Mouse (Mus musculus) megakaryocyte-erythroid progenitor cell, adult 5-6 weeks (primary cell): ENCODE data around the gene Dedd2. TPM values are rescaled to one million over a fixed set of nuclear protein-coding genes. Genes with fewer than 3 reads are reported as not detected.

Source experiments
- ATAC-seq: replicated peaks from 2 replicates; pipeline ENCODE4 v1.8.0; 2016; ENCODE audit warnings: mild to moderate bottlenecking, inconsistent platforms; ENCODE audit not compliant: severe bottlenecking, poor library complexity, low FRiP score, low TSS enrichment
- total RNA-seq, 2 experiments: library from RNA; stranded (forward) in 1 of 2; stranded (reverse) in 1 of 2; fragments of 200-1000, 215-1000 nt in 1 of 2; fragments of >200 nt in 1 of 2; fragmentation: Nextera tagmentation in 1 of 2; gene quantifications; 2 replicates each; pipeline ENCODE4 v1.2.3; 2014 to 2017

Gene Dedd2
- total RNA-seq, 2 experiments from 2014 or later = 15.2 to 16.0 TPM

- no peak for ATAC-seq
These were observed 27.1 kb upstream of the Dedd2 start for GRCm38 (mm10) chr7:25247498-25247897.

GRCm38 (mm10) chr7:25246759-25247137 lies 26.3 kb upstream of the Dedd2 start:
- ATAC-seq = no peak

GRCm38 (mm10) chr7:25246079-25246758 lies 25.8 kb upstream of the Dedd2 start:
- no peak for ATAC-seq

GRCm38 (mm10) chr7:25244562-25245369 lies 24.4 kb upstream of the Dedd2 start:
- no peak for ATAC-seq

GRCm38 (mm10) chr7:25243361-25243760 lies 22.9 kb upstream of the Dedd2 start:
- no peak for ATAC-seq

GRCm38 (mm10) chr7:25241062-25241461 lies 20.6 kb upstream of the Dedd2 start:
- ATAC-seq = no peak

GRCm38 (mm10) chr7:25240631-25241030 lies 20.2 kb upstream of the Dedd2 start:
- no peak for ATAC-seq

- peak; percentile 79 for ATAC-seq
These were observed 18.6 kb upstream of the Dedd2 start for GRCm38 (mm10) chr7:25238829-25239623.

GRCm38 (mm10) chr7:25238015-25238706 lies 17.7 kb upstream of the Dedd2 start:
- peak; percentile 79 for ATAC-seq

- ATAC-seq = peak; percentile 73
These were observed 17.0 kb upstream of the Dedd2 start, which contains the start of gene Gsk3a for GRCm38 (mm10) chr7:25237249-25238014. TSS of gene Gsk3a (minus strand) at chr7:25237851.

GRCm38 (mm10) chr7:25235526-25235925 lies 15.1 kb upstream of the Dedd2 start:
- no peak for ATAC-seq

- no peak for ATAC-seq
These were observed 12.6 kb upstream of the Dedd2 start for GRCm38 (mm10) chr7:25233061-25233460.

GRCm38 (mm10) chr7:25232101-25232648 lies 11.8 kb upstream of the Dedd2 start:
- ATAC-seq = no peak

- no peak for ATAC-seq
These were observed 10.4 kb upstream of the Dedd2 start for GRCm38 (mm10) chr7:25230690-25231285.

- no peak for ATAC-seq
These were observed 7.3 kb upstream of the Dedd2 start for GRCm38 (mm10) chr7:25227523-25228300.

GRCm38 (mm10) chr7:25222275-25222967 lies 2.0 kb upstream of the Dedd2 start:
- ATAC-seq = no peak
